Mouse (Mus musculus) lung, postnatal 0 days (tissue): ENCODE results near the gene Cpxm1.

Experiments used
- CTCF ChIP-seq: IDR thresholded peaks from 2 replicates; pipeline ENCODE4 v1.5.1; 2016; ENCODE audit warnings: antibody characterized with exemption, mild to moderate bottlenecking
- EP300 ChIP-seq: IDR thresholded peaks from 2 replicates; pipeline ENCODE4 v1.6.1; 2016; ENCODE audit warnings: antibody characterized with exemption, mild to moderate bottlenecking, control low read depth

- TF ChIP-seq EP300 (no peak), CTCF (no peak)
Observed at GRCm38 (mm10) chr2:130351758-130352339, 45.5 kb downstream of the Cpxm1 start.
